Mouse (Mus musculus): Measurements from ENCODE around the gene Tbx21. TPM values are rescaled to one million over a fixed set of nuclear protein-coding genes. Genes with fewer than 3 reads are reported as not detected.

The Tbx21 gene
- total RNA-seq, 2 experiments from 2014 or later: 0.18 TPM

DNA sequence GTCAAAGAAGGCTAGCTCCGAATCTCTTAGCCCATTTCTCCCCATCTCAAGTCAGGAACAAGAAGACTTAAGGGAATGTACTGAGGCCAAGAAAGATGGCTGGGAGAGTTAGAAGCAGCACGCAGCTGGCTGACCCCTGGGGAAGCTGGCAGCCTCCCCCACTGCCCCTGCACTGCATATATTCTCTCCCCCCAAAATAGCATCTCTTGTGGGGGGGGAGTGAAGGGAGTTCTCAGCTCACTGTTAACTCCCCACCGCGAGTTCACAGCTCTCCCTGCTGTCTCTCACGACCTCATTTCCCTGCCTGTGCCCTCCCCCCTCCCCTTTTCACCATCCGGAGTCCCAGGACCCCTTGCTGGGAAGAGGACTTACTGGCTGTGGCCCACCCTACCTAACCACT lies 17.1 kb upstream of the Tbx21 start:
- DNase-seq (ENCODE audit: low spot score in 2 of 2): no peak

- no peak for DNase-seq (ENCODE audit: low spot score in 2 of 2)
Observed at GRCm38 (mm10) chr11:97131683-97132082, 16.6 kb upstream of the Tbx21 start.

DNA sequence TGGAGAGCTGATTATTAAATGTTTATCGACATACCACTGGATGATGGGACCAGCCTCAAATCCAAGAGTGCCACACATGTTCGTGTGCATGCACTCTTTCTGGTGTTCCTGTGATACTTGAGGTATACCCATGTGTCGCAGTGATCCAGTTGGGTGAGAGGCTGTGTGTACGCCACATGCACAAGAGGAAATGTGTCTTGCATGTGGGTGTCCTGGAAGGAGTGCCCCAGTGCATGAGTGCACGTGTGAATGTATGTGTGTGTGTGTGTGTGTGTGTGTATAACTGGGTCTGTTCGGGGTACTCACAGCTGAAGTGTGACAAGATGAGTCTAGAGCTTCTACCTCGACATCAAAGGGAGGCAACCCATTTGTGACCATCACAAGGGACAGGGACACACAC lies 15.2 kb upstream of the Tbx21 start:
- no peak for DNase-seq (ENCODE audit: low spot score in 2 of 2)

- DNase-seq (ENCODE audit: low spot score in 2 of 2): no peak
Observed at GRCm38 (mm10) chr11:97128956-97129355, 13.8 kb upstream of the Tbx21 start.

DNA sequence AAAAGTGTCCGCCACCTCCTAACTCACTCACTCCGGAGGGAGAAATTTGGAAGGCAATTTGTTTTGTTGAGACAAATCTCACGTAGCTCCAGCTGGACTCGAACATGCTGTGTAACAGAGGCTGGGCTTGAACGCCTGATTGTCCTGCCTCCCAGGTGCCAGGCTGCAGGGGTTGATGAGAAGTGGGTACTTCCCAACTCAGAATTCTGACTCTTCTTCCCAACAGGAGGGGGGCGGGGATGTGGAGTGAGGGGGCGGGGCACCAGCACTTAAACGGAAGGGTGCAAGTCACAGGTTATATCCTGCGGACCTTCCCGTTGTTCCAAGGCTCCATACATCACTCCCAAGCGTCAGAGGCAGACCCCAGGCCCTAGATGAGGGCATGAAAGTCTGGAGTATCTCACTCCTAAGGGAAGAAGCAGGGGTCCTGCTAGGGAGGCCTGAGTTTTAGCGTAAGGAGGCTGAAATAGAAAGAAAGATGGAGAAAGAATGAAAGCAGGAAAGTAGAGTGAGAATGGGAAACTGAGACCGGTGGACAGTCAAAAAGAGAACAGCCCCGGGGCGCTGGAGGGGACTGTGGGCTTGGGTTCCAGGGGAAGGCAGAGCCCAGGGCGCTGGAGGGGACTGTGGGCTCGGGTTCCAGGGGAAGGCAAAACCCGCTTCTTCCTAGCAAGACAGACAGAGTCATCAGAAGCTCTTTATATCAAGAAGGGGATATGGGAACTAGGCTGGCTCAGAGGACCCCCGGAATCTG lies 12.5 kb upstream of the Tbx21 start:
- DNase-seq (ENCODE audit: low spot score in 2 of 2): no peak

DNA sequence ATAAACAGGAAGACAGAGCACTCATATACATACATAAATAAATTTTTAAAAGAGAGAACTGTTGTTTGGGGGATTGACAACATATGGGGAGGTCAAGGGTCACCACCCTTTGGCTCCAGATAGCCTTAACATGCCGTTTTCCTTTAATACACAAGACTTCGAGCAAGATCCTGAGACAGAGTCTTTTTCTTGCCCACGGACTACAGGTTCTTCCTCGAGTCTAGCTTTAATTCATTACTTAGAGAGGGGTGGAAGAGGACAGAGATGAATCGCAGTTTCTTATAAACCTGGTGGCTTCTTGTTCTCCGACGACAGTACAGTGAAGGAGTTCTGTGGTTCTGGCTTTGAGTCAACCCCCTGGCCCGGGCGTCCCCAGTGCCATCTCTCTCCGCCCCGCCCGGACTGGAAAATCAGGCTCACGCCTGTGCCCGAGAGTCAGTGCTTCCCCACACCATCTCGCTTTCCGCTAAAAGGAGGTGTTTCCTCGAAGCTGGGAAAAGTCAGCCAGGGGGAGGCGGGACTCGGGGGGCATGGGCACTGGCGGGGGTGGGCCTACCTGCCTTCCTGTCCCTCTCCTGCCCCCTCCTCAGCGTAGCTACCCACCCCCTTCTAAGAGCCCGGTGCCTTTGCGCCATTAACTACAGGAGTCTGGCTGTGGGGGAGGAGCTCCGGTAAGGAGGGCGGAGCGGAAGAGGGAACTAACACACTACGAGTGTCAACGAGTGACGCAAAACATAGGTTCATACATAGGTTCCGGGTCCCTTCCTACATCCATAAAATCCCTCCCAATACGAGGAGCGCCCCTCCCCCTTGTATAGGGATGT lies 11.7 kb upstream of the Tbx21 start:
- no peak for DNase-seq (ENCODE audit: low spot score in 2 of 2)

DNA sequence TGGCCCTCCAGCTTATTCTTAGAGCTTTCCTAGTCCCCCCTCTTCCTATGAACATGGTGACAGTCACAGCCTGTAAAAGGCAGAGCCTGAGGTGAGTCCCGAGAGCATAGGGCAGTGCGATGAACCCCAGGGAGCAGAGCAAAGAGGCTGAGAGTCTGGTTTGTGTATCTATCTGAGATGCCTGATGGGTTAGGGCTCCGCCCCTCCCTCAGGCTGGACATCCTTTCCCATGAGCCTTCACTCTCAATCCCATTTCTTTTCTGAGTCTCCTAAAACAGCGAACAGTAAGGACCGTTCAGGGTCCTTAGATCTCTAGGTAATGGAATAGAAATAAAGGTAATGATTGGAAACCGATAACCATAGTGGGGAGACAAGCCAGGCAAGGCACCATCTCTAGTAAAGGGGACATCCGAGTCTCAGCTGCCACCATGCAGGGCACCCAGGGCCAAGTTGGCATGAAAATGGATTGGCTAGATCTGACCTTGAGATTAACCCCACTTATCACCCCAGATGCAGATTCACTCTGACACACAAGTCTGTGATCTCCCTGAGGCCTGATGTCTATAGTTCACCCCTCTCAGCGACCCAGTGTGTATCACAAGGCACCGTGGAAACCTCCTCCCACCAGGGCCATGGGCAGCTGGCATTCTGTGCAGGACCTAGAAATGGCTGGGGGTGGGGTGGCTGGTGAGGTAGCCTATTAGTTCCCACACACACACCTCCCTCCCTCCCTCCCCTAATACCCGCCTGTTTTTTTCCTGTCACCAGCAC lies 9.3 kb upstream of the Tbx21 start:
- no peak for DNase-seq (ENCODE audit: low spot score in 2 of 2)

- no peak for DNase-seq (ENCODE audit: low spot score in 2 of 2)
Observed at GRCm38 (mm10) chr11:97123282-97123890, 8.3 kb upstream of the Tbx21 start.

DNA sequence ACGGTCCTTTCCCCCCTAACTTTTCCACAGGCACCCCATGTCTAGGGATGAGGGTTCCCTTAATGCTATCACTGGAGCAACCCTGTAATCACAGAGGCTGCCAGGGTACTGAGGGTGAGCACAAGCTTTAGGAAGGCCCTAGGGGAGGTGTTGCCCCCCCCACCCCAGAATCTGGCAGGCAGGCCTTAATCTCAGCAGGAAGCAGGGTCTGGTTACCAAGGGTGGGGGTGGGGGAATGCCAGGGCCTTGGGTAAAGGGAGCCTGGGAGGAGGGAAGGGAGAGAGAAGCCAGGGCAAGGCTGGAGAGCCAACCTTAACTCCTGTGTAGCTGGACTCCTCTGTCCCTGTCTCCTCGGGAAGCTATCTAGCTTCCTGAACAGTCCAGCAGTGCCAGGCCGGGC lies 5.5 kb upstream of the Tbx21 start:
- DNase-seq (ENCODE audit: low spot score in 2 of 2): no peak

- DNase-seq (ENCODE audit: low spot score in 2 of 2): no peak
Observed at GRCm38 (mm10) chr11:97120221-97120620, 5.1 kb upstream of the Tbx21 start.

DNA sequence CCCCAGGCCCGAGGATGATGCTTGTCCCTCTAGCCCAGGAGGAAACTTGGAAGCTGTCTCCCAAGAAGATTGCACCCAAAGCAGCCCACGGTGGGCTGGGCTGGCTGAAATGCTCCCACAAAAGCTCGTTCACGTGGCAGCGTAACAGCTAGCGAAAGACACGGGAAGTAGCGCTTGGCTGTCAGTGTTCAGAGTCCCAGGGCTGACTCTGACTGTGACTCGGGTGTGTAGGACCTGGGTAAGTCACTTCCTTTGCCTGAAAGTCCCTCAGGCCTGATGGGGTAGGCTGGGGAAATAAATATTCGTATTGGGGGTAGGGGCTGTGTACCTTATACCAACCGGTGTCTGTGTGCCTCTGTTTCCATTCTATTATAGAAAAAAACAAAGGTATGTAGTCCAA lies 666 bp upstream of the Tbx21 start:
- DNase-seq (ENCODE audit: low spot score in 2 of 2): no peak

GRCm38 (mm10) chr11:97112519-97113125 lies 2.5 kb downstream of the Tbx21 start:
- no peak for DNase-seq (ENCODE audit: low spot score in 2 of 2)

- no peak for DNase-seq (ENCODE audit: low spot score in 2 of 2)
Observed at GRCm38 (mm10) chr11:97108976-97109375, 6.2 kb downstream of the Tbx21 start.

- DNase-seq (ENCODE audit: low spot score in 2 of 2): no peak
Observed at GRCm38 (mm10) chr11:97104091-97104483, 11.0 kb downstream of the Tbx21 start.

GRCm38 (mm10) chr11:97103163-97104090 lies 11.7 kb downstream of the Tbx21 start:
- no peak for DNase-seq (ENCODE audit: low spot score in 2 of 2)

DNA sequence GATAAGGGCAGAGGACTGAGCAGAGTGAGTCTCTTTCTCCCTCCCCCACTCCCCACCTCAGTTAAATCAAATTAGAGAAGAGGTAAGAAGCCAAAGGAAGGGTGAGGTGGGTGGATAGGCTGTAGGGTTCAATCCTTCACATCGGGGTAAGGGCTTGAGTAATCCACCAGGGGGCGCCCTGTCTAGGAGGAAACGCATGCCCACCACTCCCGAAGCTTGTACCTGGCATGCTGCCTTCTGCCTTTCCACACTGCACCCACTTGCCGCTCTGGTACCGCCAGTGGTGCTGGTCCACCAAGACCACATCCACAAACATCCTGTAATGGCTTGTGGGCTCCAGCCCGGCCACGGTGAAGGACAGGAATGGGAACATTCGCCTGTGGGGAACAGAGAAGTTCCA lies 13.4 kb downstream of the Tbx21 start:
- peak; percentile 74 to 81 for DNase-seq (ENCODE audit: low spot score in 2 of 2)

DNA sequence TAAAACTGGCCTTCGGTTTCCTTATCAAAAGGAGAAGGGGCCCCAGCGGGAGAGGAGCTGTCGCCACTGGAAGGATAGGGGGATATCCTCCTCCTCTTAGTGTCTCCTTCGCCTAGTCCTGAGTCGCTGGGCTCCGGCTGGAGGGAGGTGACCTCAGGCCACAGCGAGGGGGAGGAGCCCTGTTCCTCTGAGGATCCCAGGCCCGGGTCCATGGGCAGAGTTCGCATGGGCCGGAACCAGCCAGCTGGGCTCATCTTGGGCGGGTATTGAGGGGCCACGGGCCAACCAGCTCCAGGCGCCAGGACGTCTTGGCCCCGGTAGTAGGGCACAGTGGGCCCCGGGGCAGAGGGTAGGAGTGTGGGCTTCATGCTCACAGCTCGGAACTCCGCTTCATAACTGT lies 16.3 kb downstream of the Tbx21 start:
- DNase-seq (ENCODE audit: low spot score in 2 of 2): peak in 1 of 2 experiments; percentile 33

GRCm38 (mm10) chr11:97094600-97094999 lies 20.5 kb downstream of the Tbx21 start:
- no peak for DNase-seq (ENCODE audit: low spot score in 2 of 2)

DNA sequence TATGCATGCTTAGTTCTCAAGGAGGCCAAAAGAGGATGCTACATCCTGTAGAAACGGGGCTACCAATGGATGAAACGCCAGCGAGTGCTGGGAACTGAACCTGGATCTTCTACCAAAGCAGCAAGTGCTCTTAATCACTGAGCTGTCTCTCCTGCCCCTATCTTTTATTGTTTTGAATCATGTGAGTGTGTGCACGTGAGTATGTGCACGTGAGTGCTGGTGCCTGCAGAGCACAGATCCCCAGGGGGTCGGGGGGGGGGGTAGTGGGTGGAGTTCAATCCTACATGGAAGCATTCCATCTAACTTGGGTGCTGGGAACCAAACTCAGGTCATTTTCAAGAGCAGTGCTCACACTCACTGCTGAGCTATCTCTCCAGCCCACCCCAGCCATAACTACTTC lies 28.8 kb downstream of the Tbx21 start:
- no peak for DNase-seq (ENCODE audit: low spot score in 2 of 2)
